Mouse (Mus musculus) E14TG2a.4 (cell line): ENCODE measurements around the gene Pex16.

Experiments used
- CTCF ChIP-seq: conservative IDR thresholded peaks from 2 replicates; pipeline ENCODE4 v1.5.1; 2014; ENCODE audit warnings: low read length
- NANOG ChIP-seq: IDR thresholded peaks from 2 replicates; pipeline ENCODE4 v1.6.1; 2014; ENCODE audit warnings: borderline replicate concordance, low read length, mixed read lengths
- POU5F1 ChIP-seq: IDR thresholded peaks from 2 replicates; pipeline ENCODE4 v1.6.1; 2014; ENCODE audit warnings: low read length, borderline replicate concordance

DNA sequence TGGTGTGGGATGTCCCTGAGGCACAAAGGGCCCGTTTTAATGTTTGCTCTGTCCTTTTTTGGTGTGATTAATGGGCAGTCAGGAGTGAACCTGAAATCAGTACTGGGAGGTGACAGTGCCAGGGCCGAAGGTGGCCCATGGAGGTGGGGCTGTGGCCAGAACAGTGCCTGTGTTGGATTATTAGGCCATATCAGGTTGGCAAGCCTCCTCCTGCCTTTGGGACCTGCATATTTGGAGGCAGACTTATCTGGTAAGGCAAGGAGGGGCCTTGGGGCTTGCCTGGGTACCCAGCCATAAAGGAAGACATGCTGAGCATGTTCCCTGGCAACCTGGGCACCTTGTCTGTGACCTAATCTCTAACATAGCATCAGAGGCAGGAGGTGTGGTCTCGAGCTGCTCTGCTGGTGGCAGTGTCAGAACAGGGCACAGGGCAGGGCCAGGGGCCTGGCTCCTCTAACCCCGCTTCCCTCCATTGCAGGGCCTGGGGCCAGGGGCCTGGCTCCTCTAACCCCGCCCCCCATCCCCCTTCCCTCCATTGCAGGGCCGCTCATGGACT is 6.1 kb downstream of the Pex16 start:
- TF ChIP-seq CTCF (no peak), NANOG (no peak), POU5F1 (no peak)
